Mouse (Mus musculus): ENCODE data around the gene D630045J12Rik. TPM values are rescaled to one million over a fixed set of nuclear protein-coding genes. Genes with fewer than 3 reads are reported as not detected.

The D630045J12Rik gene
- polyA plus RNA-seq (2015; fragmentation: Nextera tagmentation; extraction: Ambion mirVana), result 0.16 and 0.26 TPM in 2 replicates

GRCm38 (mm10) chr6:38253736-38254641 is at the start of gene D630045J12Rik:
TSS of gene D630045J12Rik (minus strand) at chr6:38254009.
- no peak within 1 kb of the TSS for H3K27ac ChIP-seq (ENCODE audit: low read length)
- under 1% methylated on average over 99 of the region's 118 CpGs for WGBS (ENCODE audit: insufficient replicate concordance)
- peak; percentile 97 for ATAC-seq (ENCODE audit: low read depth)
- H3K36me3 ChIP-seq (ENCODE audit: control insufficient read depth, insufficient read depth), result no peaks in the 10 kb centered on the region
- peaks cover 32% of the 10 kb centered on the region for H3K27me3 ChIP-seq (ENCODE audit: control insufficient read depth, insufficient read depth, low read depth, low read length)
- H3K9me3 ChIP-seq (replicated peaks; ENCODE audit: control insufficient read depth, low read length), result no peaks in the 10 kb centered on the region
- H3K4me2 ChIP-seq (ENCODE audit: low read depth, low read length), result peak within 1 kb of the TSS; percentile 88
- H3K4me3 ChIP-seq (ENCODE audit: low read depth, low read length), result peak within 1 kb of the TSS; percentile 64
- peak within 1 kb of the TSS; percentile 57; the same call in 1 of the 2 replicates for H3K9ac ChIP-seq (ENCODE audit: low read depth, low read length)
- H3K4me1 ChIP-seq (ENCODE audit: control insufficient read depth, low read depth, low read length), result peaks cover 6% of the 10 kb centered on the region; the same call in 1 of the 2 replicates

GRCm38 (mm10) chr6:38298761-38299401 is 45.1 kb upstream of the D630045J12Rik start, which contains the start of gene Zc3hav1l:
TSS of gene Zc3hav1l (minus strand) at chr6:38299259.
- Histone ChIP-seq H3K9ac (ENCODE audit: low read depth, low read length) (peak within 1 kb of the TSS; percentile 74), H3K9me3 (replicated peaks; ENCODE audit: control insufficient read depth, low read length) (no peaks in the 10 kb centered on the region), H3K4me3 (ENCODE audit: low read depth, low read length) (peak within 1 kb of the TSS; percentile 75), H3K27me3 (ENCODE audit: control insufficient read depth, insufficient read depth, low read depth, low read length) (no peaks in the 10 kb centered on the region), H3K36me3 (ENCODE audit: control insufficient read depth, insufficient read depth) (peaks cover 7% of the 10 kb centered on the region), H3K4me2 (ENCODE audit: low read depth, low read length) (peak within 1 kb of the TSS; percentile 84), H3K4me1 (ENCODE audit: control insufficient read depth, low read depth, low read length) (peaks cover 13% of the 10 kb centered on the region), H3K27ac (ENCODE audit: low read length) (peak within 1 kb of the TSS; percentile 47; the same call in 1 of the 2 replicates)
- ATAC-seq (ENCODE audit: low read depth), result peak; percentile 90
- 0% methylated on average over 70 of the region's 70 CpGs for WGBS (ENCODE audit: insufficient replicate concordance)

DNA sequence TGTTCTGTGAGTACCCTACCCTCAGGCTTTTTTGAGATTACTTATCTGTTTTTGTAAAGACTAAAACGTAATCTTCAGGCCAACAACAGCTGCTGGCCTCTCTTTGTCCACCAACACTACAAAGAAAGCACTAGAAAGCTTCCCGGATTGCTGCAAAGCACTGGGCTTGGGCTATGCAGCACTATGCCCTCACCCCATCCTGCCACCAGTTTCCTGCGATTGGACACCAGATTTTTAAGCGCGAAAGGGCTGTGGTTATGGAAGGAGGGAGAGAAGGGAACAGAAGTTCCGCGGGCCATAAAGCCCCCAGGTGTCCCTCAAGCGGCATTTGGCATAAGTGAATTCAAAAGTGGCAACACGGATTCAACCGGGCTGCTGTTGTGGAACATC is 44.4 kb upstream of the D630045J12Rik start:
- peak overlapping the region; percentile 74 for H3K9ac ChIP-seq (ENCODE audit: low read depth, low read length)
- H3K4me2 ChIP-seq (ENCODE audit: low read depth, low read length), result peak overlapping the region; percentile 84
- no peak overlapping the region for H3K27ac ChIP-seq (ENCODE audit: low read length)
- ATAC-seq (ENCODE audit: low read depth), result no peak; the same call in 1 of the 2 replicates
- no peaks in the 10 kb centered on the region for H3K27me3 ChIP-seq (ENCODE audit: control insufficient read depth, insufficient read depth, low read depth, low read length)
- H3K36me3 ChIP-seq (ENCODE audit: control insufficient read depth, insufficient read depth), result peaks cover 5% of the 10 kb centered on the region
- peak overlapping the region; percentile 75 for H3K4me3 ChIP-seq (ENCODE audit: low read depth, low read length)
- no peaks in the 10 kb centered on the region for H3K9me3 ChIP-seq (replicated peaks; ENCODE audit: control insufficient read depth, low read length)
- H3K4me1 ChIP-seq (ENCODE audit: control insufficient read depth, low read depth, low read length), result peaks cover 13% of the 10 kb centered on the region
- WGBS (ENCODE audit: insufficient replicate concordance), result under 1% methylated on average over 10 of the region's 10 CpGs

- WGBS (ENCODE audit: insufficient replicate concordance), result 52% methylated on average over 12 of the region's 12 CpGs
- Histone ChIP-seq H3K9ac (ENCODE audit: low read depth, low read length) (peak overlapping the region; percentile 74; the same call in 1 of the 2 replicates), H3K27me3 (ENCODE audit: control insufficient read depth, insufficient read depth, low read depth, low read length) (no peaks in the 10 kb centered on the region), H3K36me3 (ENCODE audit: control insufficient read depth, insufficient read depth) (peaks cover 5% of the 10 kb centered on the region), H3K27ac (ENCODE audit: low read length) (no peak overlapping the region), H3K9me3 (replicated peaks; ENCODE audit: control insufficient read depth, low read length) (no peaks in the 10 kb centered on the region), H3K4me1 (ENCODE audit: control insufficient read depth, low read depth, low read length) (peaks cover 13% of the 10 kb centered on the region), H3K4me3 (ENCODE audit: low read depth, low read length) (peak overlapping the region; percentile 75), H3K4me2 (ENCODE audit: low read depth, low read length) (peak overlapping the region; percentile 84)
- ATAC-seq (ENCODE audit: low read depth), result no peak
These were observed 43.9 kb upstream of the D630045J12Rik start for GRCm38 (mm10) chr6:38297580-38298245.

- WGBS (ENCODE audit: insufficient replicate concordance), result 57% methylated on average over 3 of the region's 3 CpGs
- Histone ChIP-seq H3K27me3 (ENCODE audit: control insufficient read depth, insufficient read depth, low read depth, low read length) (no peaks in the 10 kb centered on the region), H3K4me1 (ENCODE audit: control insufficient read depth, low read depth, low read length) (peaks cover 7% of the 10 kb centered on the region), H3K9me3 (replicated peaks; ENCODE audit: control insufficient read depth, low read length) (no peaks in the 10 kb centered on the region), H3K27ac (ENCODE audit: low read length) (no peak overlapping the region), H3K9ac (ENCODE audit: low read depth, low read length) (no peak overlapping the region), H3K4me3 (ENCODE audit: low read depth, low read length) (no peak overlapping the region), H3K36me3 (ENCODE audit: control insufficient read depth, insufficient read depth) (peaks cover 5% of the 10 kb centered on the region), H3K4me2 (ENCODE audit: low read depth, low read length) (no peak overlapping the region)
- ATAC-seq (ENCODE audit: low read depth), result no peak
These were observed 39.9 kb upstream of the D630045J12Rik start for GRCm38 (mm10) chr6:38293708-38294107.

DNA sequence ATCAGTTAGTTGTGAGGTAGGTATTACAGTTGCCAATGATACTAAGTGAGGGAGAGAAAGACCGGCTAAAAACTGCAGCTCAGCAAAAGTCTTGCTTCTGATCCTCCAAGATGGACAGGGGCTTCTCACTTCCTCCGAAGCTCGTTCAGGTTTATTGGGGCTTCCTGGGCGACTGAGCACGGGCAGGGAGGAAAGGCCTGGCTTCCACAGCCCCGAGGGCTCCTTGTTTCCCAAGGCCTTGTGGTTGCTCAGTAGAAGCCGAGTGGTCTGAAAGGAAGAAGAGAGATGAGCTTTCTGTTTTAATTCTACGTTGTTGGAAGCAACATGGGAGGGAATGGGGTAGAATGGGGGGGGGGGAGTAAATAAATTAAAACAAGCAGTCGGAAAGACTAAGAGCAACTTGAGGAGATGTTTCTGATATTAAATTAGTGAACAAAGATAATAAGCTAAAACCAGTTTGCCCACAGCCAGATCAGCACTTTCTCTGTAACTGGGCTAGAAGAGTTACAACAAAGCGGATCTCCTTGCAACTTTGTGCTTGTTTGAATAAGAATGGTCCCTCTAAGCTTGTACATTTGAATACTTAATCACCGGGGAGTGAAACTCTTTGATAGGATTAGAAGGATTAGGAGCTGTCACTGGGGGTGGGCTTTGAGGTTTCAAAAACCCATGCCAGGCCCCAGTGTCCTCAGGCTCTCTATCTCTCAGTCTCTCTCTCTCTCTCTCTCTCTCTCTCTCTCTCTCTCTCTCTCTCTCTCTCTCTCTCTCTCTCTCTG is 39.2 kb upstream of the D630045J12Rik start:
- ATAC-seq (ENCODE audit: low read depth), result no peak
- peaks cover 5% of the 10 kb centered on the region for H3K36me3 ChIP-seq (ENCODE audit: control insufficient read depth, insufficient read depth)
- H3K27me3 ChIP-seq (ENCODE audit: control insufficient read depth, insufficient read depth, low read depth, low read length), result no peaks in the 10 kb centered on the region
- H3K4me2 ChIP-seq (ENCODE audit: low read depth, low read length), result no peak overlapping the region
- peaks cover 4% of the 10 kb centered on the region for H3K4me1 ChIP-seq (ENCODE audit: control insufficient read depth, low read depth, low read length)
- H3K9ac ChIP-seq (ENCODE audit: low read depth, low read length), result no peak overlapping the region
- WGBS (ENCODE audit: insufficient replicate concordance), result 68% methylated on average over 11 of the region's 11 CpGs
- H3K27ac ChIP-seq (ENCODE audit: low read length), result no peak overlapping the region
- no peaks in the 10 kb centered on the region for H3K9me3 ChIP-seq (replicated peaks; ENCODE audit: control insufficient read depth, low read length)
- H3K4me3 ChIP-seq (ENCODE audit: low read depth, low read length), result no peak overlapping the region

- H3K4me3 ChIP-seq (ENCODE audit: low read depth, low read length), result no peak overlapping the region
- no peaks in the 10 kb centered on the region for H3K9me3 ChIP-seq (replicated peaks; ENCODE audit: control insufficient read depth, low read length)
- H3K27me3 ChIP-seq (ENCODE audit: control insufficient read depth, insufficient read depth, low read depth, low read length), result no peaks in the 10 kb centered on the region
- H3K4me2 ChIP-seq (ENCODE audit: low read depth, low read length), result no peak overlapping the region
- H3K36me3 ChIP-seq (ENCODE audit: control insufficient read depth, insufficient read depth), result peaks cover 3% of the 10 kb centered on the region
- no peaks in the 10 kb centered on the region for H3K4me1 ChIP-seq (ENCODE audit: control insufficient read depth, low read depth, low read length)
- H3K27ac ChIP-seq (ENCODE audit: low read length), result no peak overlapping the region
- ATAC-seq (ENCODE audit: low read depth), result no peak
- H3K9ac ChIP-seq (ENCODE audit: low read depth, low read length), result no peak overlapping the region
- WGBS (ENCODE audit: insufficient replicate concordance), result 89% methylated on average over 19 of the region's 19 CpGs
These were observed 30.6 kb upstream of the D630045J12Rik start for GRCm38 (mm10) chr6:38284422-38284821.

DNA sequence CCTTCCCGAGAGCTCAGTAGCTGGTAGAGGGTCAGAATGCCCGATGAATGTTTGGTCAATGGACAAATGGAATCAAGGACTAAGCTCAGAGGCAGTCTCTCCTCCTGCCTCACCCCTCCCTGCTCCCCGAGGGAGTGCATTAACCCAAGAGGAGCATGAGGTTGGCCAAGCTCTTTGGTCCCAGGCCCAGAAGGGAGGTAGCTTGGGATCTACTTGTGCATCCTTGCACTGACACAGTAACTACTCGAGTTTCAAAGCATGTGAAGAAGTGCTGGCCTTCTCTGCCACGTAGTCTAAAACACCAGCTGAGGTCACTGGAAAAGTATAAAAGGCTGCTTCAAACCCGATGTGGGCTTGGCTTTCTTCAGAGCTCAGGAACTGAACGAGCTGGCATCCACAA is 10.7 kb upstream of the D630045J12Rik start:
- Histone ChIP-seq H3K4me1 (ENCODE audit: control insufficient read depth, low read depth, low read length) (no peaks in the 10 kb centered on the region), H3K4me3 (ENCODE audit: low read depth, low read length) (no peak overlapping the region), H3K27ac (ENCODE audit: low read length) (no peak overlapping the region), H3K9me3 (replicated peaks; ENCODE audit: control insufficient read depth, low read length) (no peaks in the 10 kb centered on the region), H3K27me3 (ENCODE audit: control insufficient read depth, insufficient read depth, low read depth, low read length) (no peaks in the 10 kb centered on the region), H3K4me2 (ENCODE audit: low read depth, low read length) (no peak overlapping the region), H3K36me3 (ENCODE audit: control insufficient read depth, insufficient read depth) (no peaks in the 10 kb centered on the region), H3K9ac (ENCODE audit: low read depth, low read length) (no peak overlapping the region)
- WGBS (ENCODE audit: insufficient replicate concordance), result 50% methylated on average over 7 of the region's 7 CpGs
- ATAC-seq (ENCODE audit: low read depth), result no peak
